Mouse (Mus musculus): ENCODE measurements at regions not wholly inside any gene's neighbourhood (a gene's known extent, or its start where the extent isn't known, plus 50 kb on each side); places are given as distances from the start of the nearest gene placed in this dataset.

DNA sequence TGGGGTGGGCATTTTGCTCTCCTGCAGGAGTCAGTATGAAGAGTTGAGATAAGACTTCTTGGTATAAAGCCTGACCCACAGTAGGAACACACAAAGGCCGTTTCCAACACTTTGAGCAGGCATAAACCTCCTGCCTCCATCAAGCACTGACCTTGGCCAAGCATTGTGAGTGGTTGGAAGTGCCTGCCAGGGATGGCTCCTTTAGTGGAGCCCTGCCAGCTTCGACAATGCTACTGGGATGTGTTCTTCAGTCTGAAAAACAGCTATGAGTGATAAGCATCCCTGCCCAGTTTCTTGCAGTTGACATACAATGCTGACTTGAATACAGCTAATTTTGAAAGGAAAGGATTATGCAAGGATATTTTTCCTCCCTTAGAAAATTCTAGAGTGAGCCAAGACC, 644.6 kb upstream of the Vstm2b start:
- no peak for DNase-seq (ENCODE audit: low spot score in 2 of 2)

DNA sequence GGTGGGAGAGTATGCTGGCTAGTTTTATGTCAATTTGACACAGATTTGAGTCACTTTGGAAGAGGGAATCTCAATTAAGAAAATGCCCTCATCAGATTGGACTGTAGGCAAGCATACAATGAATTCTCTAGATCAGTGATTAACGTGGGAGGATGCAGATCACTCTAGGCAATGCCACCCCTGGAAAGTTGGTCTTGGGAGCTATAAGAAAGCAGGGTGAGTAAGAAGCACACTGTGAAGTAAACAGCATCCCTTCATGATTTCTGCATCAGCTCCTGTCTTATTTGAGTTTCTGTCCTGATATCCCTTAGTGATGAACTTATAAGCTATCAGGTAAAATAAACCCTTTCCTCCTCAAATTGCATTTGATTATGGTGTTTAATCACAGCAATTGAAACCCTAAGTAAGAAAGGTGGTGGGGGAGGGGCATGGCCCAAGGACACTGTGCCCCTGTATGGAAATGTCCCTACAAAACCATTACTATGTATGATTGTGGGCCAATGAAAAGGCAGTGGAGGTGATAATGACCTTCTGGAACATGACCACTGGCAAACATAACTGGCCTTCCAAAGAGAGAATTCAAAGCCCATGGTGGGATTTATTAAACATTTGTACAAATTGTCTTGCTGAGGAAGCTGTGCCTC, 640.3 kb upstream of the Vstm2b start:
- DNase-seq (ENCODE audit: low spot score in 2 of 2) = no peak

DNA sequence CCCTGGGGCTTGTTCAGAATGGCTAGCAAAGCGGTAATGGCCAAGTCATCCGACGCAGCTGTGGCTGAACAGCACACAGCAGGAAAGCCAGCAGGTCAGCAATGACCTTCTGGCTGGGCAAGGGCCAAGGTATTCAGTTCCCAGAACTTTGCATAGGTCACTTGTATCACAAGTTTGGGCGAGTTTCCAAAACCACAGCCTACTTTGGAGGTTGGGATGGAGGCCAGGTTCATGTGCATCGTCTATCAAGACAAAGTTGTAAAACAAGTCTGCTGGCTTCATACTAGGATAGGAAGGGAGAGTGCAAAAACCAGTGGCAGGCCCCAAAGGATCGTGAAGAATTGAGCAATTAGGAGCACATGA, 639.8 kb upstream of the Vstm2b start:
- no peak for DNase-seq (ENCODE audit: low spot score in 2 of 2)

DNA sequence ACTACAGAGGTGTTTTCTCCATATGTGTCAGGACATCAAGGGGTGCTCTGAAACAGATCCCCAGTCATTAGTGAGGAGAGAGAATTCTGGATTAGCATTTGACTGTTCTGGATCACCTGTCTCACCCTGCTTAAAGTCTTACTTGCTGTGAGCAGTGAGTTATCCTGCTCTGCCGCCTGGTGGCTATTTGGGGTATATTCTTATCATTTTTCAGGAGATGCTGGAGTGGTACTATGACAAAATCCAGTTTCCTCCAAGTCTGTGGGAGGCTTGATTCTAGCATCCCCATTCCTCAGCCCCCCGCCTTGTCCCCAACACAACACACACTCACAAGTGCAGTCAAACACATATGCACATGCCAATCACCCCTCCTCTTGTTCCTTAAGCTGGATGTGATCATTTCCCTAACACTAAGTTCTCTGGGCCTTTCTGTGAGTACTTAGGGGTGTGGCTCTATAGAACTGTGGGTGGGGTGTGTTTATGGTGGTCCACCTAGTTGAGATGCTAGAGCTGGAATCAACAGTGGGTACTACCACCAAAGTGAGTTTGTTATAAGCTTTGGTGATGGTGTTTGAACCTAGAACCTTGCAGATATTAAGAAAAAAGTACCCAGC, 624.6 kb upstream of the Vstm2b start:
- DNase-seq (ENCODE audit: low spot score in 2 of 2) = peak; percentile 80 to 84

DNA sequence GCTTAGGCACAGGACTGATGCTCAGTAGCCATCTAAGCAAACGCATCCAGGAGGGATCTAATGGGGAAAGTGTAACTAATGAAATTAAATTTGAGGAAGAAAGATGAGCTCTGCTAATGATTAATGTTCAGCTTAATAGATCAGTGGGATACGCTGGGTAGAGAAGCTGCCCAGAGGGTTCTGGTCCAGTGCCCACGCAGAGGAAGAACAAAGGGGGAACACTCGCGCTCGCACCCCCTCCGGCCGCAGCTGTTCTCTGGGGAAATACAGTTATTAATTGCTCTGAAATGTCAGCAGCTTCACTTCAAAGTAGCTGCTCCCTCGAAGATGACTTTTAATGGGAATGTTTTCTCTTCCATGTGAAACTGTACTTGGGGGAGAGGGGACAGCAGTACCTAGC, 623.0 kb upstream of the Vstm2b start:
- DNase-seq (ENCODE audit: low spot score in 2 of 2) = no peak

DNA sequence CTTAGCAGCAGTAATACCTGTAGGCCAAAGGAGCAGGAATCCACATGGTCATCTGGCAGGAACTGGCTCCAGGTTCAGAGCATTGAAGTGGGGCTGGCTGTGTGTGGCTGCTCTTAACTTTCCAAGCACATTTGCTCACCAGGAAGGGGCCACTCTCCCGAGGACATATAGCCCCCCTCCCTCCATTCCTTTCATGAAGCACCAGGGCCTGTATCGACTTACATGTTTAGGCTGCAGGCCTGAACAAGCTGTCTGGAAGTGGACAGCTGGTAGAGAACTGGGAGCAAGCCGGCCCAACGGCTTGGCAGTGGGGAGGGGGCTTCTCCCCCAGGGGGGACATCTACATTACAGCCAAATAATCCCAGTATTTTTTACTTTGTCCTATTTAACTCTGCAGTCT, 622.5 kb upstream of the Vstm2b start:
- DNase-seq (ENCODE audit: low spot score in 2 of 2) = no peak

DNA sequence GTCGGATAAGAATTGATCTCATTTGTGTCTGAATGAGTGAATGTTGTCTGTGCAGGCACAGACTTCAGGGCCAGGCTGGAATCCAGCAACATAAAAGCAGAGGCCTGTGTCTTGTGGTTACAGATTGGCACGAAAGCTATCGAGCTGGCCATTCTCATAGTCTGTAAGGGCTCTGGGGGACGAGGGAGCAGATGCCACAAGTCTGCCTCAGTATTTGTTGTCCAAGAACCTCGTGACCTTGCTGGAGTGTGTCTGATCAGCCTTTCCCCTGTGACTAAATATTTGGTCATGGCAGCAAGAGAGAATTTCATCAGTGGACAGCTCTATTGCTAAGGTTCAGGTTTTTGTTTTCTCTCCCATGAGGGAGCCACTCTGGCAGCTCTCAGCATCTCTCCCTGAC, 622.0 kb upstream of the Vstm2b start:
- no peak for DNase-seq (ENCODE audit: low spot score in 2 of 2)

DNA sequence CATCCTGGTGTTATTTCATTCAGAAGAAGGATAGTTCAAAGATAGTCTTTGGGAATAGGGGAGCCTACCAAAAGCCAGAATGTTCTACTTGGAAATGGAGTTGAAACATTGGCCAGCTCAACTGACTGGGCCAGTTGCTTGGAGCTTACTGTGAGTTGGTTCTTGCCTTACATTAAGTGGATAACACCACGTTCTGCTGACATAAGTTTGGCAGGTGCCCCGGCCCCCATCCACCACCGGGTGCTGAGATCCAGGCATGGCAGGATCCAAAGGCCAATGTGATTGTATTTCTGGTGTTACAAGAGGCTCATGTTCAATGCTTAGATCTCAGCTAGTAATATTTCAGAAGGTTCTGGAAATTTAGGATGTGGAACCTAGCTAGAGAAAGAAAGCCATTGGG, 608.0 kb upstream of the Vstm2b start:
- no peak for DNase-seq (ENCODE audit: low spot score in 2 of 2)

DNA sequence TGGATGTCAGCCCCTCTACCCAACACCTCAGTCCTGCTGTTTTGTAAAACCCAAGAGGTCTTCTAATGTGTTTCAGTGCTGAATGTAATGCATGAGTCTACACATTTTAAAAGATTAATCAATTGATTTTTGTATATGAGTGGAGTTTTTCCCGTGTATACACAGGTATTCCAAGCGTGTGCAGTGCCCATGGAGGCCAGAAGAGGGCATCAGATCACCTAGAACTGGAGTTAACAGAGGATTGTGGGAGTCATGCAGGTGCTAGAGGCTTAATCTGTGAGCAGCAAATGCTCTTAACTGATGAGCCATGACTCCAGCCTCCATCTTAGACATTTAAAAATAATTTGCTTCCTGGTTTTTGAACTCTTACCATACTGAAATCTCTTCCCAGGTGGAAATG, 587.6 kb upstream of the Vstm2b start:
- DNase-seq (ENCODE audit: low spot score in 2 of 2) = peak in 1 of 2 experiments; percentile 24

DNA sequence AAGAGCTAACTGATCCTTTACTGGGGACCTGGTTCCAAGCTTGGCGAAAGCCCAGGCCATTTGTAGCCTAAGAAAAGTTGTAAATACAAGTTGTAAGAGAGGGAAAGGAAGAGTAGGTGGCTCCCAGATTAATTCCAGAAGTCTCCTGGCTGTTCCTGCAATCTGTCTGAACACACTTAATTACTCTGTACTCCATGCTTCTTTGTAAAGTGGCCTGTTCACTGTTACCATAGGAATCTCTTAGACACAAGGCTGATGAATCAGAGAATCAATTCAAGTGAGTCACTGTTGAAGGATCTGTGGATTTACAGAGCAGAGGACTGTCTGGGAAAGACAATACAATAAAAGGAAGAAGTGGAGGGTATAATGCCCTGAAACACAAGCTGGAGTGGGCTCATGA, 577.0 kb upstream of the Vstm2b start:
- peak; percentile 26 to 31 for DNase-seq (ENCODE audit: low spot score in 2 of 2)

DNA sequence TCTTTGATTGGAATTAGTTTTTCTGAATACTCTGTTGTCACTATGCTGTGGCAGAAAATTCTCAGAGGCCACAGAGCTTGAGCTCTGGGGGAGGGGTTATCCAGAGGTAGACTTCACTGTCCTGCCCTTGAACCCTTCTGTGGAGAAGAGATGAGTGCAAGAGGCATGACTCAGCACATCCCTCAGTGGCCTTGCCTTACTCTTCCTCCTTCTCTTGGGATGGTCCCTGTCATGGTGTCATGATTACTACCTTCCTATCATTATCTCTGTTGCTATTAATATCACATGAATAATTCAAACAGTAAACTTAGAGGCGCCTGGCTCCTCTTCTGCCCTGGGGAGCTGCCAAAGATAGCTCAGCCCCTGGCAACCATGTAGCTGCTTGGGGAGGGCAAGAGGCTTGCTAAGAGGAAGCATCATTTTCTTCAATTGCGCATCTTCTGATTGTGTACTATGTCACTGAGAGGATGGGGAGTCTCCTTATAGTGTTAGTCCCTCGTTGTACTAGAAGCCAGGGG, 572.9 kb upstream of the Vstm2b start:
- DNase-seq (ENCODE audit: low spot score in 2 of 2) = peak; percentile 27 to 30

DNA sequence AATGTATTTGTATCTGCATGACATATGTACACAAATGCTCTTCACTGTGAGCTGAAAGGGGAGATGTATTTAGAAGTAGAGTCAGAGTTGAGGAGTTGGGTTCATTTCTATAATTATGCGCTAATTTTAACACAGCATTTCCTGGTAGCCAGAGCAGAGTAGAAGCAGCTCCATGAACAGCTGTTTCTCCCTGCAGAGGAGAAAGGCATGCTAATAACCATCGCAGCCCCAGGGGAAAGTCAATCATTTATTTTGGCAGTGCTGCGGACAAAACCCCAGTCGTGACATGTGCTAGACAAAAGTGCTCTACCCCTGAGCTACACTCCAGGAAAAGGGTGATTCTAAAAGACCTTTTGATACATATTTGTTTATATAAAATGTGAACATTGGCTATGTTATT, 565.7 kb upstream of the Vstm2b start:
- DNase-seq (ENCODE audit: low spot score in 2 of 2) = no peak

DNA sequence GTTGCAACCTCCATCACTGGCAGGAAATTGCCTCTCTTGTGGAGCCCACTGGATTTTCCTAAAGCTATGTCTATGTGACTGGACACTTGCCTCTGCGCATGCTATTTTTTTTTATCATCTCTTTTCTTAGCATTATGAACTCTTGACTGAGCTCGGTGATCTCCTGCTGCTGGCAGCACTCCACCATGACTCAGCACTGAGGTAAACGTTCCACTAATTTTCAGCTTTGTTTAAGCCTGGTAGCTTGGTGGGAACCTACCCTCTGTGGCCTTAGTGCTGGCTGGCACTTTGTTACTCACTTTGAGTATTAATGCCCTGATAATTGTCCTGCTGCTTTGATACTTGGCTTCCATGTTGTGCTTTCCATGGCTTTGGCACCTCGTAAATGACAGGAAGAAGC, 545.8 kb upstream of the Vstm2b start:
- DNase-seq (ENCODE audit: low spot score in 2 of 2) = no peak

DNA sequence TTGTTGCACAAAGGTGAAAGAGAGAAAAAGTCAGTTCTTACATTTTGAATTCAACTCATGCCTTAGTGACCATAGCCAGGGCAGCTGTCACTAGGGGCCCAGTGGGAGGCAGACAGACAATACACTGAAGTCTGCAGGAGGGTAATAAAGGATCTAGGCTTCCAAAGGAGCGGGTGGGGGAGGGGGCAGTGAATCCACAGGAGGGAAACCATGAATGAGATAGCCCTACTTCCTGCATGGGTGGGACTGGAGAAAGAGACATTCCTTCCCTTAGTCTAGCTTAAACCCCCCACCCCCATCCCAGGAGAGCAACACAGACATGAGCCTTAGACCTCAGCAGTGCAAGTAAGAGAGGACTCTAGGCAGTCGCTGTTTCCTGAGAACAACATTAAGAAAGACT, 535.4 kb upstream of the Vstm2b start:
- DNase-seq (ENCODE audit: low spot score in 2 of 2) = no peak

DNA sequence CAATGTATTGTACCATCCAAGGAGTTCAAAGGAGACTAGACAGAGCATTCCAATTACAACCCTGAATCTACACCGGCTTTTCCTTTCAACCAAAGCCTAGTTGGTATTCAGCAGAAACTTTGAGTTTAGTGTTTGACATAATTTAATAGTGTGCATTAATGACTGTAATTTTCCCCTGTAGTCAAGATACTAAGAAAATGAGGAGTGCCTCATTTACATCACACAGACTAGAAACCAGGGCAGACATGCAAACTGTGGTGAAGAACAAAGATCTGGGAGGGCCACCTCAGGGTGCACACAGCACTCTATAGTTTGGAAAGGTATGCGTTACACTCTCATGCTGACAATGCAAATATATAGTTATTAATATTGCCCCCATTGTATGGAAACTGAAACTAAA, 525.4 kb upstream of the Vstm2b start:
- no peak for DNase-seq (ENCODE audit: low spot score in 2 of 2)

DNA sequence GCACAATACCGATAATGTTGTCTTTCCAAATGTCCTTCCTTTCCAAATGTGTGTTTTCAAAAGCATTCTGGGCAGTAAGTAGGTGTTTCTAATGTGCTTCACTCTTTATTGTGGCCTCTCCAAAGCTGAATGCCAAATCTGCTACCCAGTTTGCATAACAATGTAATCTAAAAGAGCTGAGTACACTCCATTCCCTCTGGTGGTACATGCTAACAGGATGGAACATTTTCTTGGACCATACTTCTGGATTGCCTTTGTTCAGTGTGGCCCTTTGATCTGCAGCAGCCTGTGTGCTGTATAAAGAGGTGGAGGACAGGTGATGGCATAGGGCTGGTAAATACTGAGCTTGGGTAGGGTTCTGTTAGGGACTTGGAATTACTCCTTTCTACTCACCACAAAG, 520.3 kb upstream of the Vstm2b start:
- DNase-seq (ENCODE audit: low spot score in 2 of 2) = no peak

DNA sequence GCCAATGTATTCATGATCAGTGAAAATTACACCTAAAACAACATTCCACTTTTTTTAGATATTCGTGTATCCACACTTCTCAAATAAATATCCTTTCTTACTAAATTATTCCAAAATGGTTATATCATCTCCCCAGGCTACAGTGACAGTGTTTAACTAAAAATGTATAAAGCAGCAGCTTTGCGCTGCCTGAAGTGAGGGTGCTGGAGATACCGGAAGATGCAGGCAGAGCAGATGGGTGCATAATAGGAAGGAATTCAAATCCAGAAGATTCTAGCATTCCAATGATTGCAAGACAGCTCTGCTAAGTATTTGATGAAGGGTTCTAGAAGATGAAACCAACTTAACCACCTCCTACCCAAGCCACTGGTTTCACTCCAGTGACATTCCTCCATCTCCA, 516.9 kb upstream of the Vstm2b start:
- DNase-seq (ENCODE audit: low spot score in 2 of 2) = peak in 1 of 2 experiments; percentile 45

DNA sequence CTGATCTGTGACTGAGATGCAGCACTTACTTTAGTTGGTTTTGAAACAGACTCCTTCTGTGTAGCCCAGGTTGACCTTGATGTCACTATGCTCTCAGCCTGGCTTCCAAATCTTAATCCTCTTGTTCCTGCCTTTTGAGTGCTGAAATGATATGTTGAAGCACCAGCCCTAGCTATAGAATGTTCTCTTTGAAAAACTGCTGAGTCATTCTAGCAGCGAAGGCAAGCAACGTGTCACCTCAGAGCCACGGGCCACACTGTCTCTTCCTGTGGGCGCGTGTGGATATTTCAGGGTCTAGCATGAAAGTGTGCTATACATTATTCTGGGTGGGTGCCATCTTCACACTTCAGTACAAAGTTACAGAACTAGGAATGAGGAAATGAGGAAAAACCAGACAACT, 510.0 kb upstream of the Vstm2b start:
- DNase-seq (ENCODE audit: low spot score in 2 of 2) = no peak

DNA sequence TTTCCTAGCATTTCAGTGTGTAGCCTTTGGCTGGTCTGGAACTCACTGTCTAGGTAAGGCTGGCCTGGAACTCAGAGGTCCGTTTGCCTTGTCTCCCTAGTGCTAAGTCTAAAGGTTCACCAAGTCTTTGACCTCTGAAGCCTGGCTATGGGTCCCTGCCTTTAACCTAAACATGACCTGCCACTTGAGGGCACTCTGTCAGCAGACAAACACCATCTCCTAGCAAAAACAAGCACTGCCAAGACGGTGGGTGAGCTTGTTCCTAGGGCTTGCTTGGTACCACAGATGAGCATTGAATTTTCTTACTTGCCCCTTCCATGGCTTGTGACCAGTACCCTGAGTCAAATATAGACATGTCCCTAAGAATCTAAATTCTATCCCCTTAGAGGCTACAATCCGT, 508.3 kb upstream of the Vstm2b start:
- DNase-seq (ENCODE audit: low spot score in 2 of 2) = no peak

DNA sequence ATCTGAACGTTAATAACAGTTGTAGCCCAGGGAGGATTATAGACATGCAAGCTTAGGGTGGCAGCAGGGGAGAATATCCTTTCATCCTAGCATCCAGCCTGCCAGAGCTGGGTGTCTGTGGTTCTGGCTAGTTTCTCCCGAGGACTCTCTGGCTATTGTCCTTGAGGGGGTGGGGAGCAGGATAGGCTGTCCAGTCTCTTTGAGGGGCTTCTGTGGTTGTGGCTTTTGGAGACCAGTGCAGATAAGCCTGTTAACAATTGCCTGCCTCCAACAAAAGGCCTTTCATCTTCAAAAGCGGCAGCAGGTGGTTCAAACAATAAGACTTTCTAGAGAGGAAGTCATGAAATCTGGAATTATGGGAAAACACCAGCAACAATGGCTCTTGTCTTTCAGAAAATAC, 507.2 kb upstream of the Vstm2b start:
- DNase-seq (ENCODE audit: low spot score in 2 of 2) = no peak

DNA sequence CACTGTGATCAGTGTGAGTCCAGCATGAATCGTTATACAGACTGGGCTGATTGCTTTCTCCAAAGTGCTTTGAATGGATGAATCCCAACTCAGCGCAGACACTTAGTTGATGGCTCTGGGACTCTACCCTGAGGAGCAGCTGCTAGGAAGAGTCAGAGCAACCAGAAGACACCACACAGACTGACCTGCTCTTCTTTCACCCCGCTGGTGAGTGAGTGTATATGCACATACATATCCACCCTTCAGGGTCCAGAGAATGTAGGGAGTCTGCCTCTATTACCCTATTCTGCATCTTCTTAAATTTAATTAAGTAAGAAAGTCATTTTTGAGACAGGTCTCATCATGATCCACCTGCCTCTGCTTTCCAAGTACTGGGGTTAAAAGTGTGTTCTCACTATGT, 506.5 kb upstream of the Vstm2b start:
- no peak for DNase-seq (ENCODE audit: low spot score in 2 of 2)

DNA sequence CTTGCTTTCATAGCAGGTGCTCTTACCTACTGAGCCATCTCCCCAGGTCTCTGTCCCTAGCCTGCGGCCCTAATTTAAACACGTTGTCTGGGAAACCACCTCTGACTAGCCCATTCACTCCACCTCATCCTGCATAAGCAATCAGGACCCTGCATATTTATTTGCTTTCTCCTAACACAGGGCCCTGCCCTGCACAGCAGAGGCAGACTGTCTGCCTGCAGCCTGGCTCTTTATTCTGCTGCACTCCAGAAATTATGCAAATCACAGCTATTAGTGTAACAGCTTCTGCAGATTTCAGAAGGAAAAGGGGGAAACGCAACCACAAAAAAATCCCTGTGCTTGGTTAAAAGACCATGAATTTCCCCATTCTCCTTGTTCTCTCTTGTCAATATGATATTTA, 505.9 kb upstream of the Vstm2b start:
- DNase-seq (ENCODE audit: low spot score in 2 of 2) = peak in 1 of 2 experiments; percentile 46

DNA sequence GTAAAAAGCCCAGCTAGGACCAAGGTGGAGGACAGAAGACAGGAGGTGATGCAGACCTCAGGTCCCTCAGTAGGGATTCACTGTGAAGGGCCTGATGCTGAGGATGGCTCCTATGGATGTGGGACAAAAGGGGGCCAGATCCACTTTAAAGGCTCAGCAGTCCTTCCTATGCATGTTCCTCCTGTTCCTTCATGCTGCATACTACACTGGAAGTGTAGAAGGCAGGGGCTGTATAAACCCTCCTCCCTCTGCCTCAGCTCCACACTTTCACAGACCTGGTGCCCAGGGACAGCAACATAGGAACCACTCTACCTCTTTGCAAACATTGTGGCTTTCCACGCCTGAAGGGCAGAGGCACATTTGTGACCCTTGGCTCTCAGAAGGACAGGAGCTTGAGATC, 505.4 kb upstream of the Vstm2b start:
- DNase-seq (ENCODE audit: low spot score in 2 of 2) = no peak

DNA sequence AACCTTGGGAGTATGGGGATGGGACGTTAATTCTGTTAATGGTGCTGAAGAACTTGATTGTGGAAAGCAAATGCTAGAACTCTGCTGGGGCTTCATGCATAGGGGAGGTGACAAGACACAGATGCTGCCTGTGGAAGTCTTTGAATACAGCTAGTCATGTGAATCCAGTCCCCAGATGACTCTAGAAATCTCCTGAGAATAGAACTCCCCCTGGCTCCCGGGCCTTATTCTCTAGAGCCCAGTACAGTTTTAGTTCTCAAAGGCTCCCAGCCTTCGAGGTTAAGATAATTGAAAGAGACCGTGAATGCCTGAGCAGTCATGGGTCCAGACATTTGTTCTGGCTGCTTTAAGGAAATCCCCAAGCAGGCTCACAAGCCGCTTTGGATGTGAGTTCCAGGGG, 499.9 kb upstream of the Vstm2b start:
- no peak for DNase-seq (ENCODE audit: low spot score in 2 of 2)

Data from right cerebral cortex, postnatal 10 days (tissue).